13 mouse cellular contexts compared by ENCODE assay signal in the genomic region with DNA sequence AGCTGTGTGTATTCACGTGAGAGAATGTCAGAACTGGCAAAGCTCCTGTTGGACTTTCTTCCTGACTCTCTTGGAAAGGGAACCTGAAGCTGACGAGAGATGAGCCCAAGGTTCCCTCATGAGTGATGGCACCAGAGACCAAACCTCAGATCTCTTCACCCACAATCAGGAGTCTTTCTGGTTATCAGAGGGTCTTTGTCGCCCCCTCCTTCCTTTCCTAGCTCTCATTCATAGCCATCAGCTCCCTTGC.
DNase-seq lines count a peak whose midpoint lies in the region; ATAC-seq and TF ChIP-seq lines count a peak whose summit lies in the region.
"Had no signal": no experiment of that assay in that cellular context is flagged by ENCODE, and none has a peak within 500 bp of the region (broad histone marks: within the 10 kb centered on the region; RNA-seq: fewer than 3 reads in every experiment).

No protein-coding gene starts in this region.

- H3K36me3 ChIP-seq in neural tube, embryonic 11.5 days (ENCODE audit: control insufficient read depth, insufficient read depth, low read length) = no peaks in the 10 kb centered on the region
- H3K36me3 ChIP-seq in forebrain, embryonic 16.5 days (ENCODE audit: control insufficient read depth, insufficient read depth) = no peaks in the 10 kb centered on the region
- no peaks in the 10 kb centered on the region for H3K36me3 ChIP-seq in midbrain, embryonic 11.5 days (ENCODE audit: control insufficient read depth, insufficient read depth, low read length)
- H3K36me3 ChIP-seq: embryonic facial prominence, embryonic 15.5 days; kidney, embryonic 15.5 days; liver, embryonic 15.5 days had no signal

- H3K27me3 ChIP-seq in neural tube, embryonic 11.5 days (ENCODE audit: control insufficient read depth, insufficient read depth, low read length) = no peaks in the 10 kb centered on the region
- H3K27me3 ChIP-seq in forebrain, embryonic 16.5 days (replicated peaks; ENCODE audit: control insufficient read depth, insufficient read depth, low read length) = no peaks in the 10 kb centered on the region
- H3K27me3 ChIP-seq in midbrain, embryonic 11.5 days (ENCODE audit: control insufficient read depth, insufficient read depth, low read length) = no peaks in the 10 kb centered on the region
- H3K27me3 ChIP-seq: embryonic facial prominence, embryonic 15.5 days; kidney, embryonic 15.5 days; liver, embryonic 15.5 days had no signal

- peaks cover 12% of the 10 kb centered on the region for H3K4me1 ChIP-seq in neural tube, embryonic 11.5 days (ENCODE audit: control insufficient read depth, insufficient read depth, low read length)
- H3K4me1 ChIP-seq in forebrain, embryonic 16.5 days (replicated peaks; ENCODE audit: control insufficient read depth, insufficient read depth, low read length) = peaks cover 53% of the 10 kb centered on the region
- H3K4me1 ChIP-seq in midbrain, embryonic 11.5 days (ENCODE audit: control insufficient read depth, insufficient read depth, low read length) = peaks cover 44% of the 10 kb centered on the region
- peaks cover 27% of the 10 kb centered on the region for H3K4me1 ChIP-seq in olfactory bulb, adult 2 months (ENCODE audit: control insufficient read depth, insufficient read depth, low read length)
- H3K4me1 ChIP-seq: embryonic facial prominence, embryonic 15.5 days; kidney, embryonic 15.5 days; liver, embryonic 15.5 days had no signal

- no peak for TF ChIP-seq POLR2A in olfactory bulb, adult 2 months (IDR thresholded peaks at IDR 0.05; ENCODE audit: insufficient read depth, low read depth, low read length)

- H3K4me3 ChIP-seq in neural tube, embryonic 11.5 days (ENCODE audit: low read depth, low read length) = no peak overlapping the region
- no peak overlapping the region for H3K4me3 ChIP-seq in forebrain, embryonic 16.5 days (replicated peaks; ENCODE audit: low read length)
- H3K4me3 ChIP-seq in midbrain, embryonic 11.5 days (ENCODE audit: low read depth, low read length) = no peak overlapping the region
- no peak overlapping the region for H3K4me3 ChIP-seq in olfactory bulb, adult 2 months (ENCODE audit: insufficient read depth, low read depth, low read length)
- H3K4me3 ChIP-seq: embryonic facial prominence, embryonic 15.5 days; kidney, embryonic 15.5 days; liver, embryonic 15.5 days had no signal

- ATAC-seq in neural tube, embryonic 11.5 days (ENCODE audit: insufficient read depth, low FRiP score, low TSS enrichment) = no peak
- ATAC-seq in forebrain, embryonic 16.5 days = no peak
- ATAC-seq in midbrain, embryonic 11.5 days (ENCODE audit: low FRiP score) = no peak

- no peaks in the 10 kb centered on the region for H3K9me3 ChIP-seq in neural tube, embryonic 11.5 days (ENCODE audit: control insufficient read depth, low read length)
- no peaks in the 10 kb centered on the region for H3K9me3 ChIP-seq in forebrain, embryonic 16.5 days (ENCODE audit: control insufficient read depth, low read length)
- no peaks in the 10 kb centered on the region for H3K9me3 ChIP-seq in midbrain, embryonic 11.5 days (ENCODE audit: control insufficient read depth, low read length)
- H3K9me3 ChIP-seq: embryonic facial prominence, embryonic 15.5 days; kidney, embryonic 15.5 days; liver, embryonic 15.5 days had no signal

- WGBS in neural tube, embryonic 11.5 days = 26% methylated on average over 3 of the region's 3 CpGs
- WGBS in forebrain, embryonic 16.5 days = 3% methylated on average over 3 of the region's 3 CpGs
- WGBS in midbrain, embryonic 11.5 days = 12% methylated on average over 3 of the region's 3 CpGs
- WGBS in olfactory bulb, adult 2 months = 41% methylated on average over 3 of the region's 3 CpGs

- H3K4me2 ChIP-seq in neural tube, embryonic 11.5 days (ENCODE audit: low read depth) = no peak overlapping the region
- peak overlapping the region; percentile 25 for H3K4me2 ChIP-seq in forebrain, embryonic 16.5 days (ENCODE audit: low read length)
- H3K4me2 ChIP-seq in midbrain, embryonic 11.5 days = peak overlapping the region; percentile 30; the same call in 1 of the 2 replicates
- H3K4me2 ChIP-seq: embryonic facial prominence, embryonic 15.5 days; kidney, embryonic 15.5 days; liver, embryonic 15.5 days had no signal

- H3K27ac ChIP-seq in neural tube, embryonic 11.5 days (ENCODE audit: low read depth, low read length) = peak overlapping the region; percentile 96
- peak overlapping the region; percentile 96 for H3K27ac ChIP-seq in forebrain, embryonic 16.5 days (ENCODE audit: low read length)
- peak overlapping the region; percentile 99 for H3K27ac ChIP-seq in midbrain, embryonic 11.5 days (ENCODE audit: low read depth, low read length)
- H3K27ac ChIP-seq in olfactory bulb, adult 2 months (ENCODE audit: insufficient read depth, low read depth, low read length) = 0 out of 2 replicates have a peak overlapping the region, but pooled peaks have one; percentile 12
- H3K27ac ChIP-seq: embryonic facial prominence, embryonic 15.5 days; kidney, embryonic 15.5 days; liver, embryonic 15.5 days had no signal

- H3K9ac ChIP-seq in neural tube, embryonic 11.5 days (ENCODE audit: low read length) = peak overlapping the region; percentile 41; the same call in 1 of the 2 replicates
- peak overlapping the region; percentile 36 for H3K9ac ChIP-seq in forebrain, embryonic 16.5 days (replicated peaks; ENCODE audit: low read depth, low read length)
- H3K9ac ChIP-seq in midbrain, embryonic 11.5 days (ENCODE audit: low read length) = peak overlapping the region; percentile 20; the same call in 1 of the 2 replicates
- H3K9ac ChIP-seq: embryonic facial prominence, embryonic 15.5 days; kidney, embryonic 15.5 days; liver, embryonic 15.5 days had no signal

- no peak for DNase-seq in neural tube, embryonic 11.5 days (ENCODE audit: low spot score)
- no peak for DNase-seq in neural tube, embryonic 10.5 days (ENCODE audit: extremely low spot score, low spot score)
- peak; percentile 96 for DNase-seq in midbrain, embryonic 11.5 days (ENCODE audit: low spot score, missing footprints)
- no peak for DNase-seq in urinary bladder, adult 2 months (ENCODE audit: low spot score)
- DNase-seq in retina, embryonic 14.5 days (ENCODE audit: low spot score) = no peak
- DNase-seq: heart, postnatal 4 days; lung, postnatal 4 days; thymus, postnatal 14 days had no signal

- no peak for TF ChIP-seq CTCF in olfactory bulb, adult 2 months (IDR thresholded peaks at IDR 0.05; ENCODE audit: insufficient read depth, low read depth, low read length)

Comparison
In these comparisons a context has a peak if more than half of its experiments do, and no peak if none do; other contexts are left out.
1. H3K27ac ChIP-seq: peak in every context shown above with its lines; median percentile 99 in midbrain, embryonic 11.5 days; 96 in neural tube, embryonic 11.5 days; 96 in forebrain, embryonic 16.5 days; 12 in olfactory bulb, adult 2 months.